Mouse (Mus musculus): Measurements from ENCODE around the gene Gstm7.
"Not testable (repeated sequence)": the region's sequence is repeated elsewhere in the genome, so short reads cannot be mapped to it uniquely, and the experiment has no call there.

The Gstm7 gene

DNA sequence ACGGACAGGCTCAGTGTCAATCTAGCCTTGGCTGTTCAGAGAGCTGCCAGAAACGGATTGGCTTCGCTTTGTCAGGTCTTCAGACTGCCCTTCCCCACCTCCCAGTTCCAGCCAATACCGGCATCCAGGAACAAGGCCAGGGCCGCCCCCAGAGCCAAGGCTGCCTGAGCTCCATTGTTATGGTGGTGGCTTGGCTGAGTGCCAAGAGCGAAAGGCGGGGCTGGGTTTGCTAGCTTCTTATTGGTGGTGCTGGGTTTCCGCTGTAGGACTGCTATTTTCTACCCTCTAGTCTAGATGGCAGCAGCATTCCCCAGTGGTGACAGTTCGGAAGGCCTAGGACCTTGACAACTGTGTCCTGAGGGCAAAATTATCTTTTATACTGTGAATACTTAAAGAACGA, at the start of gene Gstm7:
Gene Gstm7 (minus strand): TSS at position 148 of the 400 bp plus-strand sequence.
- peak; percentile 92 to 94 for DNase-seq

DNA sequence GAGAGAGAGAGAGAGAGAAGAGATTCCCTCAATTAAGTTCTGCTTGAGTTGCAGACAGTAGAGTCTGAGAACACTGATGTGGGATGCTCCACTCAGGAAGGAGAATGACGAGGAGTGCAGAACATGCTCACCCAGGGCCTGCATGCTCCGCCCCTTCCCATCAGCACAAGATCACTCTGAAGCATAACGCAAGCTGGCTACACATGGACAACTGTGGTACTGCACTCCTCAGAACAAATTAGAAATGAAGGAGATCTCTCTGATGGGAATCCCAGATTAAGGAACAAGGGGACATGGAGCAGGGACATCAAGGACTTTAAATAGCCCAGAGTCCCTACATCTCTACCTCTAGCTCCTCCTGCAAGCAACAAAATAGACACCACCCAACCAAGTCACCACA, 49.6 kb upstream of the Gstm7 start:
- DNase-seq = no peak

DNA sequence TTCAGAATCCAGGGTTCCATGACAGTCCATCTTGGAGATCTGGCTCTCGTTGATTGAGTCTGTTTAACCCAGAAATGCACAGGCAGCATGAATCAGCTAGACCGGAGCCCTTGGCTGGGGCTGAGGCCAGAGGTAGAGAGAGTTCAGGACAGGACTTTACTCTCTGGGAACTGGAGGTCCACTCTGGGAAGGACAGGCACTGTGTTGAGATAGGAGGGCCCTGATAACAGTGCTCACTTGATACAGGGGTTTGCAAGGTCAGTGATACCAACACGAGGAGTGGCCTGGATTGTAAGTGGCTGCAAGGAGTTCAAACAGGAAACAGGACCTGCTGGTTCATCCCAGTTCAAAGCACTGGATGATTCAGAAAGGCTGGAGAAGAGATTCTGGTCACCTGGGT, 46.1 kb upstream of the Gstm7 start:
- no peak for DNase-seq

DNA sequence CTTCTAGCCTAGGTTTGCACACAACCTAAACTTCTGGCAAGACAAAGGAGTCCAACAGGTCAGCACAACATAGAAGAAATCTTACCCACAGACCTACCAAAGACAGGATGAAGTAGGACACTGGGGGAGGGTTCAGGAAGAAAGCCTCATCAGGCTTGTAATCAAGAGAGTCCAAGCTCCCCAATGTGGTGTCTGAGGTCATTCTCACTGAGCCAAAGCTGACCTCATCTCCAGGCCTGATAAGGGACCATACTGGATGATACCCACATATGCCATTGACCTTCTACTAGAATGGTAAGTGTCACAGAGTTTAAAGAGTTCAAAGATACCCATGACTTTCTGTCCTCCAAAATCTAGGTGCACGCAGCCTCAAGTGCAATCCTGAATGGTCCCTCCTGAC, 42.6 kb upstream of the Gstm7 start:
- no peak for DNase-seq

DNA sequence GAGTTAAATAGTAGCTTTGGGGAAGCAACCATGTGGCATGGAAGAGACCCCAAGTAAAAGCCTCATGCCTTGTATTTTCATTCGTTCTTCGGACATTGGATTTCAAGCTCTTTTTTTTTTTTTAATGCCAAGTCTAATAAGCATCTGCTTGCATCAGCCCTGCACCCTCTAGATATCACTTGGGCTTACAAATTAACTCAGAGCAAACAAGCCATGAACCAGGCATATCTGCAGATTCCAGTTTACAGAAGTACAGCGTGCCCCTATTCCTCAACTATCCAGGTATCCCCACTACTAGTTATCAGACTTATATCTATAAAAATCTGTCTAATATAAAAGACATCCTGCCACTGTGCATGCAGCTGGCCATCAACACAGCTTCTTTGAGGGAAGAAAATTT, 40.5 kb upstream of the Gstm7 start:
- DNase-seq = no peak

DNA sequence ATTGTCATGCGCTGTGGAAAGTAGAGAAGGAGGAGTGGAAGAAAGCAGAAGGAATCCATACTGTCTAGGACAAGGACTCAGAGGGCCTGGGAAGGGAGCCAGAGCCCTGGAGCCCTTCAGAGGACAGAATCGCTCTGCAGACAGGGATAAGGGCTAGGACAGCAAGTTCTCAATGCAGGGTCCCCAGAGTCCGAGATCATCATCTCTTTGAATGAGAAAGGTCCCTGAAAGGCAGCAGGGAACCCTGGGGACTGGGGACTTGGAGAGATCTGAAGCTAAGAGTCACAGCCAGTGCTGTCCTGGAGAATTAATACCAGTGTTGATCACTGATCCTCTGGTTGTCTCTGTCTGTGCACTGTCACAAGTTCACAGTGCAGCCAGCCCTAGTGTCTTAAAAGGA, 39.5 kb upstream of the Gstm7 start:
- not testable (repeated sequence) for DNase-seq

DNA sequence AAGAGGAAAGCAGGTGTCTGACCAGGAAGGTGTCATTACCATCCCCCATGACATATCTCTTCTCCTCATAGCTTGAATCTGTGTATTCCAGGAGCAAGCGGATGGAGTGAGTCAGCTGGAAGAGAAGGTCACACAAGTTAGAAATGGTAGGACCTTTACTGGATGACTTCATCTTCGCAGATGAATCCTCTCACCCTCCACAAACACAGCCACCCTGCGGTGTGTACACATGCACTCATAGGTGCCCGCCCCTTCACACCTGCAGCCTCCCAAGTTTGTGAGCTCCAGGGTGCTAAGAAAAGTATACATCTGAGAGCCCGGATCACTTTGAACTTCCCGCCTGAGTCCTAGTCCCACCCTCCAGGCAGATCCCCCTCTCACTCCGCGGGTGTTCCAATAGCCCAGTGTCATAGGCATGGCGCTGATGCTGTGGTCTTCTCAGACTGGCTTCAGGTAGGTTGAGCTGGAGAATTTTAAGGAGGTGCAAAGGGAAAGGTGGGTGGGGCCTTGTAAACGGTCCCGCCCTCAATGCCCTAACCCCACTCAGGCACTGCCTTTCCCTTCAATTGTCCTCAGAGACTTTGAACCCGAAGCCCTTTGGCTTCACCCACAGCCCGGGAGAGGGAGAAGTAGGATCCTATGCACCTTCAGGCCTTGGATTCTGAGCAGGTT, 37.2 kb upstream of the Gstm7 start, which contains the start of gene Gstm3:
Gene Gstm3 (minus strand): TSS at position 560 of the 672 bp plus-strand sequence.
- no peak for DNase-seq

DNA sequence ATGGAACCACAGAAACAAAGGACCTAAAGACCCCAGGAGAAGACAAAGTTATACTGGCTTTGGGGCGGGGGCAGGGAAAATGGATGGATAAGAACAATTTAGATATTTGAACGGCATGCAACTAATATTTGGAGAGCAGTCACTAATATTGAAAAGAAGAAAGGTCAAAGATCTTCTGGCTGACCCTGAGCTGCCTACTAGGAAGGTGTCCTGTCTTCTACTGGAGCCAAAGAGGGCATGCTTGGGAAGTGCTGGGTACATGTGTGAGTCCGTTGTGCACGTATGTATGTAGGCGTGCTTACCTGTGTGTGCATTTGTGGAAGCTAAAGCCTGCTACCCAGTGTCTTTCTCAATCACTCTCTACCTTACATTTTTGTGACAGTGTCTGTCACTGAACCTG, 35.0 kb upstream of the Gstm7 start:
- no peak for DNase-seq

DNA sequence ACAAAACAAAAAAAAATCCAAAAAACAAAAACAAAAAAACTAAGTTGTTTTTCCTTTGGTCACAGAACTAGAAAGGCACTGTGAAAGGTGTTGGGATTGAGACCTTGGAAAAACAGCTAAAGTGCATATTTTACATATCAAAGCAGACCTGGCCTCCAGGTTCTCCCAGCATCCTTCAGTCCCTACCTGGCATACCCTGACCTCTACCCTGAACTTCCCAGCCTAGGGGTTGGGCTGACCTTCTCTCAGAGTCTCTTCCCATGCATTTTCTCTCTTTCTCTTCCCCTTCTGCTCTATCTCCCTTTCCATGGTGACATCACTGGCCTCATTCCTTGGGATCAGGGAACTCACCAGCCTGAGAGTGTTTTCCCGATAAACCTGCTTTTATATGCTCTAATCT, 34.0 kb upstream of the Gstm7 start:
- no peak for DNase-seq

DNA sequence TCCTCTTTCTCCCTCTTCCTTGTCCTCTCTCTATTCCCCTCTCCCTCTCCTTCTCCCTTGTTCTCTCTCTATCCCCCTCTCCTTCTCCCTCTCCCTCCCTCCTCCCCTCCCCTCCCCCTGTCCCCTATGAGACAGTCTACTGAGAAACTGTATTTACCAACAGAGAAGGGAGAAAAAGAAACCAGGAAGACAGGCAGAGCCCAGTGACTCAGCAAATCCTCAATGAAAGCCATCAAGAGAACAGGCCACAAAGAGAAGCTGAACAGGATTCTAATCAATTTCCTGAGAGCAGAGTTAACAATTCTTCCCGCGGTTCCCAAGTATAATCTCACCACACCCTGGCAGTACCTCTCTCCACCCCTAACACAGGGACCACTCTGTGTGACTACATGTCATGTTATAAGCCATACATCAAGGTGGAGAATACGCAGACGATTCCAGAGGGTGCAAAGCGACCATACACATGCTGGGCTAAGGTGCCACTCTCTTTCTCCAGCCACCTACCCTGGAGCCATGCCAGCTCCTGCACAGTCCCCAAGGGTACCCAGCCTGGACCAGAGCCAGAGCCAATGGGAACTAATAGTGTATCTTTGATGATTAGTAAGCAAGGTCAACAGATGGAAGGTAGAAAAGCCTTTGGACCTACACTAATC, 33.2 kb upstream of the Gstm7 start:
- DNase-seq = no peak

DNA sequence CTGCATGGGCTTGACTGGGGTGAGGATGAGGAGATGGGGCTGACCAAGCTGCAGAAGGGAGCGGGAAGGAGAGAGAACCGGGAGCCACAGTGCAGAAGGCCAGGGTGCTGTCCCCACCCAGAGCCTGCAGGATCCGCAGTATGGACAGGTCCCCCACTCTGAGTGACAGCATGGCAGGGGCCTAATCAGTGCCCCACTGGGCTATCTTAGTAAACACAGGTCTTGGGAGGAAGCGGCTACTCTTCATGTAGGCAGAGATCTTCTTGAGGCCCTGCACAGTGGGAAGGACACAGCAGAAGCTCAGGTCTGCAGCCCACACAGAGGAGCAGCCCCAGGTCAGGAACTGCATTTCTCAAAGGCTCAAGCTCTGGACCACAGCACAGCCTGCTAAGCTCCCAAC, 32.4 kb upstream of the Gstm7 start:
- DNase-seq = no peak

DNA sequence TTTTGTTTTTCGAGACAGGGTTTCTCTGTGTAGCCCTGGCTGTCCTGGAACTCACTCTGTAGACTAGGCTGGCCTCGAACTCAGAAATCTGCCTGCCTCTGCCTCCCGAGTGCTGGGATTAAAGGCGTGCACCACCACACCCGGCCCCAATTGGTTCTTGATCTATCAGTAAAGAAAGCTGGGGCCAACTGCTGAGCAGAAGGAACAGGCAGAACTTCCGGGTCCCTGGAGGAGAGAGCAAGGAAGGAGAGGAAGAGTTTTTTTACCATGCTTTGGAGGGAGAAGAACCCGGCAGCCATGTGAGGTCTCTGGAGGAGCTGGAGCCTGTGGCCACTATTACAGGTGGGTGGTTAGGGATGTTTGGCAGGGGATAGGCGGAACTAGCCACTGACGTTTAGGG, 23.6 kb upstream of the Gstm7 start:
- DNase-seq = not testable (repeated sequence)

DNA sequence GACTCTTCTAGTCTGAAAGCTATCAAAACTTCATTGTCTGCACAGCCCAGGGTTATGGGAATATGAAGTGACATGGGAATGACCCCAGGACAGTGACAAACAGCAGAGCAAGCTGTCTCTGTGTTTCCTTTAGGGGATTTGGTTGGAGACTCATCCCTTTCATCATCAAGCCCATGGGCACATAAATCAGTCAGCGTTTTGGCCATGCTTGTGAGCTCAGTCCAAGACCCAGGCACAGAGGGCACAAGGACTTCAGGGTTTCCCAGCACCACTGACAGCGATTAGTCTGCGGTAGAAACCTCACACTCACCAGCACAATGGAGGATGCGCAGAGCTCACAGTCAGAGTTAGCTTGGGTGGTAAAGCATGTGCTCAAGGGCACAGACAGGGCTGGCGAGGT, 22.3 kb upstream of the Gstm7 start:
- DNase-seq = no peak

DNA sequence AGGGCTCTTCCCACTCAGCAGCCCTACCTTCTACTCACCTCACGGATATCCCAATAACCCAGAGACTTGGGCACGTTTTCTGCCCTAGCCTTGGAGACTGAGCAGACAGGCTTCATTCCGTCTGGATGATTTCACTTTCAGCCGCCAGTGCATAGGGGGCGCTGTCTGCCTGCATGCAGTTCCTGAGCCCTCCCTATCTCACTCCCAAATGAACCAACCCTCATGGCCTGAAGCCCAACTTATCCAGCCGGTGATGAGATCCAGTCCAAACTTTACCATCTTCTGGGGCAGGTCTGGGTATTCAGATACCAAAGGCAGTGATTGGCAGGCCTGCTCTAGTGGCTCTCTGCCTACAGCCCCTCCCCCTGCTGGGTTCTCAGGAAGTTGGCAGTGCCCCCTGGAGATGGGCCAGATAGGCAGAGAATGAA, 21.7 kb upstream of the Gstm7 start:
- peak; percentile 40 to 54 for DNase-seq

DNA sequence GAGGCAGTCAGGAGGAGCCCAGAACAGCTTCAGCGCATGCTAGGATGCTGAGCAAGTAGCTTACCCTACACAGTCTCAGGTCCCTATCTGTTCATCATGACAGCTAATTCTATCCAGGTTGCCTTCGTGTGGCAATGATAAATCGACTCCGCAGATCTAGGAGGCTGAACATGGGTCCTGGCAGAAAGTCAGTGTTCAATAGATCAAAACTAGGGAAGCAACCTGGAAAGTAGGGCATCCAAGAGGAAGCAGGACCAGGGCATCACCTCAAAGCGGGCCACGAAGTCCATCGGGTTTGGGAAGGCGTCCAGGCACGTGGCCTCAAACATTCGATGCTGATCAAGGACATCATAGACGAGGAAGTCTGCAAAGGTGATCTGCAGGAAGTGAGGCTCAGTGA, 18.9 kb upstream of the Gstm7 start:
- no peak for DNase-seq

DNA sequence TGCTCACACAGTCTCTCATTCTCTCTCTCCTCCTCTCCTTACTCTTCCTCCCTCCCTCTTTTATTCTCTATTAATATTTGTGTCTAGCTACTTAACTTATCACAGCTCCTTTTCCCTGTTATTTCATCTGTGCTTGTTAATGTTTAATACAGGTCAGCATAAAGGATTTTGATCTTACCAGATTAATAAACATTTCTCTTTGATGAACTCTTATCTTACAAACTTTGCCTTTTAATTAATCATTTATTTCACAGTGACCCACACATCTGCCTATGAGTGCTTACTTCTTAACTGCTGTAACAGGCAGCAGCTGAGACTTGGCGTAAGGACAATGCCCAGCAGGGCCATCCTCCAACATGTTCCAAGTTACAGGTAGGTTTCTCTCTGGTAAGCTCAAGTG, 17.8 kb upstream of the Gstm7 start:
- not testable (repeated sequence) for DNase-seq

DNA sequence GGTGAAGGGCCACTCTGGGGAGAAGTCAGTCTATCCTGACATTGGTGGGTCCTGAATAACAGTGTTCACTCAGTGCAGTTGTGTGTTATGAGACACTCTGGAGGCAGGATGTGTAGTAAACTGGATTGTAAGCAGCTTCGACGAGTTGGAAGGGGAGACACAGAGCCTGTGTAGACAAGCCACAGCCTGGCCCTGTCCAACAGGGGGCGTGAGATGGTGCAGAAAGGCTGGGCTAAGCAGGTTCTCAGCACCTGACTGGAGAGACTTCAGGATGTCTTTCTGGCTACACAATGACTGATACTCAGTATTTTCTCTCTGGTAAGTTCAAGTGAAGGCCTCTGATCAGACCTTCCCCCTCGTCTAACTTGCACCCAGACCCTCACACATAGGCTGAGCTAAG, 14.1 kb upstream of the Gstm7 start:
- DNase-seq = no peak

DNA sequence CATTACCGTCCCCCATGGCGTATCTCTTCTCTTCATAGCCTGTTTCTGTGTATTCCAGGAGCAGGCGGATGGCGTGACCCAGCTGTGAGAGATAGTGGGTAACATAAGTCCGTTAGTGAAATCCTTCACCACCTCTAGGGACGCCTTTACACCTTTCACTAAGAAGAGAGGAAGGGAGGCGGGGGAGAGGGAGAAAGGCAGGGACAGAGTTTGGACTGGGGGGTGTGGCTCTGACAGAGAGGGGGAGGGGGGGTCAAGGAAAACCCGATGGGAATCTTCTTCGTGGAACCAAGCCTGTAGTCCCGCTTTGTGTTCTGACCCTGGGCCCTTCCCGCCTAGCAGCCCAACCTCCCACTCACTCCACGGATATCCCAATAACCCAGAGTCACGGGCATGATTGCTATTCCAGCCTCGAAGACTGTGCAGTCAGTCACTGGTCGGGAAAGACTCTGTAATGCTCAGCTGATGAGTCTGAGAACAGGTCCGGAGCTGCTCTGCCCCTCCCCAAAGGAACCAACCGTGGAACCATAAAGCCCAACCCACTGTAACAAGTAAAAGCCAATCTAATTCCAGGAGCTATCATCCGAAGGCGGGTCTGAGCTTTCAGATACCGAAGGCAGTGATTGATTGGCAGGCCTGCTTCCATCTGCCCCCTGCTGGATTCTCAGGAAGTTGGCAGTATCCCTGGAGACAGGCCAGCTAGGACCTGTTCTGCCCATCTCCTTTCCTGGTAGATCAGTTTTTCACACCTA, 11.8 kb upstream of the Gstm7 start, which contains the start of gene Gstm6:
Gene Gstm6 (minus strand): TSS at position 511 of the 752 bp plus-strand sequence.
- DNase-seq = no peak

DNA sequence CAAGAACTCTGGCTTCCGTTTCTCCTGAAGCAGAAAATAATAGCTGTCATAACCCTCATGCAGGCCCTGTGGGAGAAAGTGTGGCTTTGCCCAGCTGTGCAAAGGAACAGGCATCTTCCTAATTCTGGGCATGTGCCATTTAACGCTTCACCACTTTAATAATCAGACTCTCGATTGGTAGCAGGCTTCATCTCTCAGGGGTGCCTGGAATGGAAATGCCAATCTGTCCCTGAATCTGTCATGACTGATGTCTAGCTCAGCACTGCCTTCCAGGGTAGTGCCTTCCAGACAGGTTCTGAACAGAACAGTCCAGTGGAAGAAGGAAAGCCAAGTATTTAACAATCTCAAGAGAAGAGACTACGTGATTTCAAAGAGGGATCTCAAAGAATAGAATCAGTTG, 9.6 kb upstream of the Gstm7 start:
- no peak for DNase-seq

DNA sequence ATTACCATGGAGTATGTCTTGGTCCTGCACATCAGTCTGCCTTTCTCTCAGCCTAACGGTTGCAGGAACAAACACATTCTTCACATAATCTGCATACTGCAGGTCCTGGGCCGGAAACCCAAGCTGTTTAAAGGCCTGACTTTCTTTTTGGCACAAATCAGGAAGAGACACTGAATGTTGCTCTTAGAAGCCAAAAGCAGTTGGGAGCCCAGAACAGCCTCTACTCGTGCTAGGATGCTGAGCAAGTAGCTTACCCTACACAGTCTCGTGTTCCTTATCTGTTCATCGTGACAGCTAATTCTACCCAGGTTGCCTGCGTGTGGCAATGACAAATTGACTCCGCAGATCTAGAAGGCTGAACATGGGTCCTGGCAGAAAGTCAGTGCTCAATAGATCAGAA, 8.9 kb upstream of the Gstm7 start:
- DNase-seq = no peak

DNA sequence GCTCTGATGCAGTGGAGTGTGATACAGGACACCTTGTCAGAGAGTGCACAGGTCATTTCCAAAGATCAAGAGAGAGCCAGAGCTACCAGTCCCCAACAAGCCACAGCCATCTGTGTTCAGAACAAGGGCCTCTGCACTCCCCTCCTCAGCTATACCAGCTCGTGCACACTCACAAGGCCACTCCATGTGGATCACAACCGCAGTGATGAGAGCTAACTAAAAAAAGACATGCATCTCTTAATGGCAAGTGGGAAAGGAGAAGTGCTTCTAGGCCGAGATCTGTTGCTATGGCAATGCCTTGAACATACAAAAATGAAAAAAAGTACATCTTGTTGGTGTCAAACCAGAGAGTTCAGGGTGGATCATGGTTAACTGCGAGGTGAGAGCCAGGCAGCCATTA, 8.2 kb upstream of the Gstm7 start:
- no peak for DNase-seq

DNA sequence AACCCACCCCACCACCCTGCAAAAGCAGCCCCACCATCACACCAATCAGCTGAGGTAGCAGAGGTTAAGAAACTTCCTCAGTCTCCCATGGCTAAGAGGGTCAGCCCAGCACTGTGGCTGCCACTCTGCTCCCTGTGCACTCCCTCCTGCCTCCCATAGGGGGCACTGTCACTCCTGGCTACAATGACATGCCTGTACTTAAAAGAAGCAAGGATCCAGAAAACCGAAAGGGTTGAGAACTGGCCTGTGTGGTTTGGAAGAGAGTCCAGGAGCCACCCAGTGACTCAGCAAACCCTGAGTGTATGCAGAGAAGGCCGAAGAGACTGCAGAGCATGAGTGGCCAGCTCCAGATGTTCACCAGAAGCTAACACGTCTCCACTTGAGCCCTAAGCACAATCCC, 7.8 kb upstream of the Gstm7 start:
- DNase-seq = peak; percentile 43 to 49

DNA sequence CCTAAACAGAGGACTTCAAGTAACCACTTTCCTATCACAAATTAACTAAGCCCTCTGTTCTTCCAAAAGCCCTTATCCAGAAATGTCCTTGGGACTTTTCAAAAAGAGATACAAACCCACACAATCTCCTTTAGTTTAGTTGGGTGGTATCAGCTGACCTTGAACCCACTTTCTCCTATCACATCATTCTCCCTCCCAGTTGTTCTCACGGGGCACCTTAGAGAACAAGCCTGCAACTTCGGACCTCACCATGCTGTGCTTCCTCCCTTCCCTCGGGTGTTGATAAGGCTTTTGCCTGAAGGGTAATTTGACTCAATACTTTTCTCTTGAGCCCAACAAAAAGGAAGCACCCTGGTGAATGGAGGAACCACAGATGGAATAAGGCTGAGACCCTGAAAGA, 4.3 kb upstream of the Gstm7 start:
- DNase-seq = no peak

DNA sequence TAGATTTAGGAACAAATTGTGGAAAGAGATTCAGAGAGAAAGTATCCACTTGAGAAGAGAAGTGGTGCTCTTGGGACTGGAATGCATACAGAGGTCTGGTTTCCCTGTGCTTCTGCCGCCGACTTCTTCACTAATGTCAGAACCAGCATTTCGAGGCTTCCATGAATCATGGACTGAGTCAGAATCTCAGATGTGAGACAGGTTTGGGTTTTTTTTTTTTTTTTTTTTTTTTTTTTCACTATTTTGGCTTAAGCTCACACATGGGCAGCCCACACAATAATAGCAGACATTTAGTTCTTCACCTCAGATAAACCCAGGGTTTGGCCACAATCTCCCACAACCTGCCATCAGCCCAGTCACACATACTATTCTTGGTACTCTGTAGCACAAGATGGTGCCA, 3.7 kb upstream of the Gstm7 start:
- DNase-seq = no peak
